Mouse (Mus musculus): Measurements from ENCODE around the gene Zc2hc1b. TPM values are rescaled to one million over a fixed set of nuclear protein-coding genes. Genes with fewer than 3 reads are reported as not detected.

The Zc2hc1b gene
- polyA plus RNA-seq, 1 experiment from 2014 or later, result not detected

DNA sequence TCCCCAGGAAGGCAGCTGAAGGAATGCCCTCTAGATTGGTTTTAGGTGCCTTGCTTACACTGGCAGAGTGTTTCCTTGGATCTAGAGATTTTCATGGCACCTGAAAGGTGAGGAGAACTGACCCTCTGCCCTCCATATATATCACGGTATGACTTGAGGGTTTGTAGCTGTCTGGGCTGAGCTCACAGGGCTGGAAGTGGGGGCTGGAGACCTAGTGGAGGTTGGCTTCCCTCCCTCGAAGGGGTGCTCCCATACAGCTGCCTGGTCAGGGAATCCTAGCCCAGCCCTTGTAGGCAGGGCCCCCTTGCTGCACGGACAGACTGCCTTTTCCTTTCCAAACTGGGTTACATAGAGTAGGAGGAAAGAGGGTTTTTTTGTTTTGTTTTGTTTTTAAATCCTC is 65.0 kb downstream of the Zc2hc1b start:
- H3K4me2 ChIP-seq (ENCODE audit: low read depth, low read length), result no peak overlapping the region
- no peak overlapping the region for H3K9ac ChIP-seq (ENCODE audit: low read length)
- ATAC-seq (replicated peaks; ENCODE audit: extremely low read depth, insufficient read depth, low FRiP score), result no peak
- peak overlapping the region; percentile 60; the same call in 1 of the 2 replicates for H3K27ac ChIP-seq (ENCODE audit: low read length)
- peaks cover 43% of the 10 kb centered on the region for H3K4me1 ChIP-seq (ENCODE audit: control insufficient read depth, insufficient read depth, low read length)
- H3K9me3 ChIP-seq (replicated peaks; ENCODE audit: control insufficient read depth, low read length), result no peaks in the 10 kb centered on the region
- 47% methylated on average over 3 of the region's 3 CpGs for WGBS
- no peaks in the 10 kb centered on the region for H3K27me3 ChIP-seq (ENCODE audit: control insufficient read depth, insufficient read depth, low read length)
- H3K4me3 ChIP-seq (ENCODE audit: low read length), result no peak overlapping the region
- no peaks in the 10 kb centered on the region; the same call in 1 of the 2 replicates for H3K36me3 ChIP-seq (ENCODE audit: control insufficient read depth, insufficient read depth)

DNA sequence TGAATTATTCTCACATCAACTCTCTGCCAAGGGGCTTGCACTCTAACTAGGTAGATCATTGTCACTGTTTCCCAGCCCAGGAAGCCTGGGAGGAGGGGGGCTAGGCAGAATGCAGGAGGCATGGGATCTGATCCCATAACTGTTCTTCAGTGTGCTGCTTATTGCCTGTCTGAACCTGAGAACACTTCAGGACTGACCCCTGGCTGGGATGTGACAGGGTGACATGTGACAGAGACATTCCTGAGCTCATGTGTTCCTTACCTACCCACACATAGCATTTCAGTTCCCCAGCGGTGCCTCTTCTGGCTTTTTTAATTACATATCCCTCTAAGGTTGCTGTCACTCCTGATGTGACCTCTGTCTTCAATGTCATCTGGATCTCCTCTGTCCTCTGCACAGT is 68.0 kb downstream of the Zc2hc1b start:
- H3K27ac ChIP-seq (ENCODE audit: low read length), result peak overlapping the region; percentile 63
- 39% methylated on average over 1 of the region's 1 CpGs for WGBS
- H3K36me3 ChIP-seq (ENCODE audit: control insufficient read depth, insufficient read depth), result no peaks in the 10 kb centered on the region
- H3K9me3 ChIP-seq (replicated peaks; ENCODE audit: control insufficient read depth, low read length), result no peaks in the 10 kb centered on the region
- H3K9ac ChIP-seq (ENCODE audit: low read length), result no peak overlapping the region
- ATAC-seq (replicated peaks; ENCODE audit: extremely low read depth, insufficient read depth, low FRiP score), result peak; percentile 31; the same call in 1 of the 2 replicates
- peaks cover 43% of the 10 kb centered on the region for H3K4me1 ChIP-seq (ENCODE audit: control insufficient read depth, insufficient read depth, low read length)
- H3K4me2 ChIP-seq (ENCODE audit: low read depth, low read length), result no peak overlapping the region
- no peaks in the 10 kb centered on the region for H3K27me3 ChIP-seq (ENCODE audit: control insufficient read depth, insufficient read depth, low read length)
- H3K4me3 ChIP-seq (ENCODE audit: low read length), result no peak overlapping the region

DNA sequence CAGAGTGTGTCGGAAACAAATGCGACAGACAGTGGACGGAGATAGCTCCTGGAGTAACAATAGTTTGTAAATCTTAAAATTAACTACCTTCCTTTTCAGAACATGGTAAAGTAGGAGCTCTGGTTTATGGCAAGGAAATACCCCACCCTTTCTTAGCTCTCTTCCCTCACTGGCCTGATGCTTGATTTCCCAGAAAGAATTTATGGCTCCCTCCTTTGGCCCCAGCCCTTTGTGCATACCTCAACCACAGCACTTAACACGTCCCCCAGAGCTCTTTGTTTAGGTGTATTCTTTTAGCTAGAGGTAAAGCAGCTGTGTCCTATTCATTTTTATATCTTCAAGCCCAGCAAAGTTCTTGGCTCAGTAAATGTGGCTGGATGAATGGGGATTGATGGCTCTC is 69.0 kb downstream of the Zc2hc1b start:
- H3K9me3 ChIP-seq (replicated peaks; ENCODE audit: control insufficient read depth, low read length), result no peaks in the 10 kb centered on the region
- 63% methylated on average over 4 of the region's 4 CpGs for WGBS
- no peak overlapping the region for H3K4me2 ChIP-seq (ENCODE audit: low read depth, low read length)
- ATAC-seq (replicated peaks; ENCODE audit: extremely low read depth, insufficient read depth, low FRiP score), result no peak
- no peak overlapping the region for H3K27ac ChIP-seq (ENCODE audit: low read length)
- no peak overlapping the region for H3K4me3 ChIP-seq (ENCODE audit: low read length)
- H3K4me1 ChIP-seq (ENCODE audit: control insufficient read depth, insufficient read depth, low read length), result peaks cover 43% of the 10 kb centered on the region
- H3K9ac ChIP-seq (ENCODE audit: low read length), result no peak overlapping the region
- no peaks in the 10 kb centered on the region for H3K27me3 ChIP-seq (ENCODE audit: control insufficient read depth, insufficient read depth, low read length)
- no peaks in the 10 kb centered on the region for H3K36me3 ChIP-seq (ENCODE audit: control insufficient read depth, insufficient read depth)

- Histone ChIP-seq H3K9me3 (replicated peaks; ENCODE audit: control insufficient read depth, low read length) (no peaks in the 10 kb centered on the region), H3K36me3 (ENCODE audit: control insufficient read depth, insufficient read depth) (no peaks in the 10 kb centered on the region), H3K4me1 (ENCODE audit: control insufficient read depth, insufficient read depth, low read length) (peaks cover 43% of the 10 kb centered on the region), H3K4me2 (ENCODE audit: low read depth, low read length) (no peak overlapping the region), H3K27ac (ENCODE audit: low read length) (peak overlapping the region; percentile 60), H3K9ac (ENCODE audit: low read length) (no peak overlapping the region), H3K4me3 (ENCODE audit: low read length) (no peak overlapping the region), H3K27me3 (ENCODE audit: control insufficient read depth, insufficient read depth, low read length) (no peaks in the 10 kb centered on the region)
- WGBS, result 58% methylated on average over 7 of the region's 7 CpGs
- ATAC-seq (replicated peaks; ENCODE audit: extremely low read depth, insufficient read depth, low FRiP score), result no peak
These were observed 69.7 kb downstream of the Zc2hc1b start for GRCm38 (mm10) chr10:13108021-13108548.

GRCm38 (mm10) chr10:13106909-13107624 is 70.8 kb downstream of the Zc2hc1b start:
- Histone ChIP-seq H3K9ac (ENCODE audit: low read length) (no peak overlapping the region), H3K36me3 (ENCODE audit: control insufficient read depth, insufficient read depth) (no peaks in the 10 kb centered on the region), H3K9me3 (replicated peaks; ENCODE audit: control insufficient read depth, low read length) (no peaks in the 10 kb centered on the region), H3K4me2 (ENCODE audit: low read depth, low read length) (no peak overlapping the region), H3K27ac (ENCODE audit: low read length) (peak overlapping the region; percentile 60), H3K4me1 (ENCODE audit: control insufficient read depth, insufficient read depth, low read length) (peaks cover 34% of the 10 kb centered on the region), H3K27me3 (ENCODE audit: control insufficient read depth, insufficient read depth, low read length) (no peaks in the 10 kb centered on the region), H3K4me3 (ENCODE audit: low read length) (no peak overlapping the region)
- no peak for ATAC-seq (replicated peaks; ENCODE audit: extremely low read depth, insufficient read depth, low FRiP score)
- 71% methylated on average over 9 of the region's 9 CpGs for WGBS

GRCm38 (mm10) chr10:13103838-13104237 is 74.0 kb downstream of the Zc2hc1b start:
- Histone ChIP-seq H3K9me3 (replicated peaks; ENCODE audit: control insufficient read depth, low read length) (no peaks in the 10 kb centered on the region), H3K4me1 (ENCODE audit: control insufficient read depth, insufficient read depth, low read length) (peaks cover 24% of the 10 kb centered on the region; the same call in 1 of the 2 replicates), H3K4me3 (ENCODE audit: low read length) (no peak overlapping the region), H3K27me3 (ENCODE audit: control insufficient read depth, insufficient read depth, low read length) (no peaks in the 10 kb centered on the region), H3K9ac (ENCODE audit: low read length) (no peak overlapping the region), H3K27ac (ENCODE audit: low read length) (no peak overlapping the region), H3K4me2 (ENCODE audit: low read depth, low read length) (no peak overlapping the region), H3K36me3 (ENCODE audit: control insufficient read depth, insufficient read depth) (no peaks in the 10 kb centered on the region)
- no peak for ATAC-seq (replicated peaks; ENCODE audit: extremely low read depth, insufficient read depth, low FRiP score)
- WGBS, result 78% methylated on average over 4 of the region's 4 CpGs

- 47% methylated on average over 4 of the region's 4 CpGs for WGBS
- Histone ChIP-seq H3K27me3 (ENCODE audit: control insufficient read depth, insufficient read depth, low read length) (no peaks in the 10 kb centered on the region), H3K9ac (ENCODE audit: low read length) (no peak overlapping the region), H3K36me3 (ENCODE audit: control insufficient read depth, insufficient read depth) (no peaks in the 10 kb centered on the region), H3K4me1 (ENCODE audit: control insufficient read depth, insufficient read depth, low read length) (peaks cover 20% of the 10 kb centered on the region; the same call in 1 of the 2 replicates), H3K4me3 (ENCODE audit: low read length) (no peak overlapping the region), H3K9me3 (replicated peaks; ENCODE audit: control insufficient read depth, low read length) (no peaks in the 10 kb centered on the region), H3K4me2 (ENCODE audit: low read depth, low read length) (no peak overlapping the region), H3K27ac (ENCODE audit: low read length) (no peak overlapping the region)
- no peak for ATAC-seq (replicated peaks; ENCODE audit: extremely low read depth, insufficient read depth, low FRiP score)
These were observed 75.5 kb downstream of the Zc2hc1b start for GRCm38 (mm10) chr10:13102360-13102759.

GRCm38 (mm10) chr10:13100061-13100648 is 77.7 kb downstream of the Zc2hc1b start:
- Histone ChIP-seq H3K9ac (ENCODE audit: low read length) (no peak overlapping the region), H3K27ac (ENCODE audit: low read length) (no peak overlapping the region), H3K9me3 (replicated peaks; ENCODE audit: control insufficient read depth, low read length) (no peaks in the 10 kb centered on the region), H3K4me2 (ENCODE audit: low read depth, low read length) (no peak overlapping the region), H3K36me3 (ENCODE audit: control insufficient read depth, insufficient read depth) (no peaks in the 10 kb centered on the region), H3K4me1 (ENCODE audit: control insufficient read depth, insufficient read depth, low read length) (peaks cover 5% of the 10 kb centered on the region), H3K27me3 (ENCODE audit: control insufficient read depth, insufficient read depth, low read length) (no peaks in the 10 kb centered on the region), H3K4me3 (ENCODE audit: low read length) (no peak overlapping the region)
- WGBS, result 70% methylated on average over 6 of the region's 6 CpGs
- ATAC-seq (replicated peaks; ENCODE audit: extremely low read depth, insufficient read depth, low FRiP score), result no peak

Measured in heart, embryonic 16.5 days (tissue).